Mouse (Mus musculus) left cerebral cortex, adult 18-20 months (tissue): ENCODE results near the gene Crybg1. TPM values are rescaled to one million over a fixed set of nuclear protein-coding genes. Genes with fewer than 3 reads are reported as not detected.
A peak's percentile ranks its signal among the peaks of the same experiment; 100 is the strongest.

Source experiments
- DNase-seq, 2 experiments: peaks; one replicate each; pipeline ENCODE4 v3.0.0; 2021 to 2022; ENCODE audit warnings: low spot score in 2 of 2, mixed read lengths in 1 of 2
- total RNA-seq, 2 experiments: library from RNA; stranded (reverse); gene quantifications; 2 replicates each; pipeline ENCODE4 v1.2.3; 2021

Gene Crybg1
- total RNA-seq, 2 experiments from 2014 or later = 0.58 to 0.66 TPM

- DNase-seq = no peak
These were observed 137.2 kb downstream of the Crybg1 start for GRCm38 (mm10) chr10:44011408-44011807.

- no peak for DNase-seq
These were observed 139.8 kb downstream of the Crybg1 start for GRCm38 (mm10) chr10:44008808-44009207.

GRCm38 (mm10) chr10:44006815-44007214 is 141.8 kb downstream of the Crybg1 start:
- no peak for DNase-seq

GRCm38 (mm10) chr10:44005677-44006641 is 142.7 kb downstream of the Crybg1 start:
- DNase-seq = no peak

GRCm38 (mm10) chr10:44004221-44004751 is 144.4 kb downstream of the Crybg1 start:
- no peak for DNase-seq

- DNase-seq = peak; percentile 12 to 19
These were observed 145.0 kb downstream of the Crybg1 start for GRCm38 (mm10) chr10:44003551-44004151.

GRCm38 (mm10) chr10:44002995-44003524 is 145.6 kb downstream of the Crybg1 start:
- DNase-seq = no peak

GRCm38 (mm10) chr10:44002004-44002940 is 146.4 kb downstream of the Crybg1 start:
- no peak for DNase-seq

- no peak for DNase-seq
These were observed 148.3 kb downstream of the Crybg1 start for GRCm38 (mm10) chr10:44000156-44000865.

- peak in 1 of 2 experiments; percentile 2 for DNase-seq
These were observed 150.1 kb downstream of the Crybg1 start for GRCm38 (mm10) chr10:43998503-43999082.

GRCm38 (mm10) chr10:43998023-43998422 is 150.6 kb downstream of the Crybg1 start:
- no peak for DNase-seq

GRCm38 (mm10) chr10:43997276-43997675 is 151.4 kb downstream of the Crybg1 start:
- no peak for DNase-seq

GRCm38 (mm10) chr10:43995858-43996650 is 152.6 kb downstream of the Crybg1 start:
- DNase-seq = no peak

GRCm38 (mm10) chr10:43993198-43993597 is 155.5 kb downstream of the Crybg1 start:
- no peak for DNase-seq

GRCm38 (mm10) chr10:43992506-43992905 is 156.1 kb downstream of the Crybg1 start:
- no peak for DNase-seq

GRCm38 (mm10) chr10:43991268-43991667 is 157.4 kb downstream of the Crybg1 start:
- no peak for DNase-seq

GRCm38 (mm10) chr10:43983866-43984265 is 164.8 kb downstream of the Crybg1 start:
- DNase-seq = no peak

GRCm38 (mm10) chr10:43983241-43983640 is 165.4 kb downstream of the Crybg1 start:
- no peak for DNase-seq

- DNase-seq = no peak
These were observed 166.2 kb downstream of the Crybg1 start for GRCm38 (mm10) chr10:43982470-43982869.
